Mouse (Mus musculus) kidney, adult 11 months (tissue): ENCODE results near the gene Dcaf5.
"Not testable (repeated sequence)": the region's sequence is repeated elsewhere in the genome, so short reads cannot be mapped to it uniquely, and the experiment has no call there.

Source experiments
- DNase-seq: peaks from one replicate; pipeline ENCODE4 v3.0.0; 2022

Gene Dcaf5

DNA sequence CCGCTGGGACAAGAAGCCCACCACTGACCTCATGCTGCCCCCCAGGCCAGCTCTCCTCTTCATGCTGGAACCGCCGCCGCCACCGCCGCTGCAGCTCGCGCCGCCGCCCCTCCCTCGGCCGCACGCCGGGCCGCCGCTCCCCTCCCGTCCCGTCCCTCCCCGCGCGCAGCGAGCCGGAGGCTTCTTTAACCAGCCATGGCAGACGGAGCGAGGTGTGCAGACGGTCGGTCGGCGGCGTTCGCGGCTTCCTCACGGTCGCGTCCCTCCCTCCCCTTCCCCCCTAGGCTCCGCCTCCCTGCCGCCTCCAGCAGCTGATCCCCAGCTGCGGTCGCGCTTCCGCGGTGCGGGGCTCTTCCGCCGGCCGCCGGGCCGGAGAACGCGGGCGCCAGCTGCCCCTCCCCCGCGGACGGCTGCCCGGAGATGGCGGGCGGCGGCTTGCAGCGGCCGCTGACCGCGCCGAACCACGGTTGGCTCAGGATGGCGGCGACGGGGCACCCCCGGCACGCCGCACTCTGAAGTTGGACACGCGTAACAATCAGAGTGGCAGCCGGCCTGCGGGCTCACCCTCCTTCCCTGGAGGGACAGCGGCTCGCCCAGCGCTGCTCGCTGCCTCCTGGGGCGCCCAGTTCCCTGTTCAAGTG is at the start of gene Dcaf5:
TSS of gene Dcaf5 (minus strand) at position 266 of the 641 bp plus-strand sequence.
- peak; percentile 74 for DNase-seq

DNA sequence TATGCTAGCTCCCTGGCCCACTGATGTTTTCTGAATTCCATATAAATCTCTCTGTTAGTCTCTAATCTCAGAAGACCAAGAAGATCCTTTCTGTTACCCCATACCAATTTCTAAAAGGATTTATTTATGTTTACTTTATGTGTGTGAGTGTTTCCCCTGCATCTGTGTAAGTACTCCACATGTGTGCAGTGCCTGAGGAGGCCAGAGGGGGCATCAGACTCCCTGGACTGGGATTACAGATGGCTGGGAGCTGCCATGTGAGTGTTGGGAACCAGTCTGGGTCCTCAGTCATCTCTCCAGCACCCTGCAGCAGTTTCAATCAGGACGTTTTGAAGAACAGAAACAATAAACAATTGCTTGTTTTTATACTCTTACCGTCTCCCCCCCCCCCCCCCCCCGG is 47.0 kb upstream of the Dcaf5 start:
- DNase-seq = no peak

DNA sequence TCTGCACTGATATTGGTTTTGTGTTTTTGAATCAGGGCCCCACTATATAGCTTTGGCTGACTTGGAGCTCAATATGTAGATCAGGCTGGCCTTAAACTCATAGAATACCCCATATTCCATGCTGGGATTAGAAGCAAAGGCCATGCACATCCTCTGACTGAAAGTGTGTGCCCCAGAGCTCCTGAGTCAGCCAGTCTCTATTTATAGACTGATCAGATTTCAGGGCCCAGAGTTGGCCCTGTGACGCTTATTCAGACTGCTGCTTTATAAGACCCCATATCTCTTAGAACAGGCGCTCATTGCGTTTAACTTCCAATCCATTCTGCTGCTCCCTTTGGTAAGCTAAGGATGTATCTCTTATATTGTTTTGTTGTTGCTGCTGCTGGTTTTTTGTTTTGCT is 43.6 kb upstream of the Dcaf5 start:
- no peak for DNase-seq

DNA sequence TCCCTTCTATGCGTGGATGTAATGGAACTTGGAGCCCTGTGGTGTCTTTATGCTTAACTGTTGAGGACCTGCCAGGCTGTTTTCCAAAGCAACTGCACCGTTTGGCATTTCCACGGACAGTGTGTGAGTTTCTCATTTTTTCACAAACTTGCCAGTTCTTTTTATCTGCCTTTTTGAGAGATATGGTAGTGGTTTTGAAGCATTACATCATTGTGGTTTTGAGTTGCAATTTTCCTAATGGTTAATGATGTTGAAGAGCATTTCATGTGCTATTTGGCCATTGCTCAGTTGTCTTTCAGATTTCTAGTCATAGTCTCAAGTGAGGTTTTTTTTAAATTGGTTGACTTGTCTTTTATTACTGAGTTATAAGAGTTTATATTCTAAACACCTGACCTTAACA is 37.3 kb upstream of the Dcaf5 start:
- no peak for DNase-seq

DNA sequence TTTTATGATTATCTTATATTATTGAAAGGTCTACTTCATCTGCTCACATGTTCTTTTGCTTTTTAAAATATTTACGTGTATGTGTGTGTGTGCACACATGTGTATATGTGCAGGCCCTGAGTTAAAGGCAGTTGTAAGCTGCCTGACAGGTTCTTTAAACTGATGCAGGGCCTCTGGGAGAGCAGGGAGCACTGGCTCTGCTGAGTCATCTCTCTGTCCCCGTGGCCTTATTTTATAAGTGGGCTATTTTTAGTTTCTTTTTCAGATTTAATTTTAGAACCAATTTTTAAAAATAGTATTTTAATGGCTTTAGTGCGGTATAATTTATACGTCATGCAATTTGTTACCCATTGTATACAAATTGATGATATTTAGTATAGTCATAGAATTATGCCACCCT is 35.5 kb upstream of the Dcaf5 start:
- no peak for DNase-seq

DNA sequence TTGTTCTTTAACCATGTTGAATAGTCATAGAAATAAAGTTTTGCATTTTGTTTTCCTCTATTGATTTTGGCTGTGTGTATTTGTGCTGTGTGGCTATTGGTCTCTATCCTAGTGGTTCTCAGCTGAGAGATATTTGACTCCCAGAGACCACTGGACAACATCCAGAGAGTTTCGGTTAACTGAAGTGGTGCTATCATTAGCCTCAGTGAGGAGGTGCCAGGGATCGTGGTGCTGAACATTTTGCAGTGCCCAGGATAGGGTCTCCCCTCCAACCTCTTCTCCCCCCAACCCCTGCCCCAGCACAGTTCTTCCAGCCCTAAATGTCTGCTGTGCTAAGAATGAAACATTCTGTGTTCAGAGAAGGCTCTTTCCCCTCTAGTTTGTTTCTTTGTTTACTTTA is 33.8 kb upstream of the Dcaf5 start:
- DNase-seq = no peak

DNA sequence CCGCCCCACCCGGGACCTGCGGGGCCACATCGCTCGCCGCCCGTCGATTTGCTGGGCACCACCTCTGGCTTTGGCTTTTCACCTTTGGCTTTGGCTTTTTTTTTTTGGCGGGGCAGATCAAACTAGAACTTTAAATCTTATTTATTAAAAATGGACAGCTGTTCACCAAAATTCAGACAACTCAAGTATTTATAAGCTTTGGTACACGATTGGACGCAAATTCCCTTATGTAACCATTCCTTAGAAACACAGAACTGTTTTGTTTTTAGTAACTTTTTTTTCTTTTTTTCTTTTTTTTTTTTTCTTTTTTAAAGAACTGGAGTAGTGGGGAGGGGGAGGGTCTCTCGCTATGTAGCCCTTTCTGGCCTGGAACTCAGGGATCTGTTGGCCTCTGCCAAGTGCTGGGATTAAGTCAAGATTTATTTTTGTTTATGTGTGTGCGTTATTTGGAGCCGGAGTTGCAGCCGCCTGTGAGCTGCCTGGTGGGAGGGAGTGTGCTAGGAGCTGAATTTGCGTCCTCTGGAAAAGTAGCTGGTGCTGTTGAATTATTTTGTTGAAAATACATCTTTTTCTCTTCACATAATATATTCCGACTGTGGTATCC is 27.4 kb upstream of the Dcaf5 start:
- no peak for DNase-seq

DNA sequence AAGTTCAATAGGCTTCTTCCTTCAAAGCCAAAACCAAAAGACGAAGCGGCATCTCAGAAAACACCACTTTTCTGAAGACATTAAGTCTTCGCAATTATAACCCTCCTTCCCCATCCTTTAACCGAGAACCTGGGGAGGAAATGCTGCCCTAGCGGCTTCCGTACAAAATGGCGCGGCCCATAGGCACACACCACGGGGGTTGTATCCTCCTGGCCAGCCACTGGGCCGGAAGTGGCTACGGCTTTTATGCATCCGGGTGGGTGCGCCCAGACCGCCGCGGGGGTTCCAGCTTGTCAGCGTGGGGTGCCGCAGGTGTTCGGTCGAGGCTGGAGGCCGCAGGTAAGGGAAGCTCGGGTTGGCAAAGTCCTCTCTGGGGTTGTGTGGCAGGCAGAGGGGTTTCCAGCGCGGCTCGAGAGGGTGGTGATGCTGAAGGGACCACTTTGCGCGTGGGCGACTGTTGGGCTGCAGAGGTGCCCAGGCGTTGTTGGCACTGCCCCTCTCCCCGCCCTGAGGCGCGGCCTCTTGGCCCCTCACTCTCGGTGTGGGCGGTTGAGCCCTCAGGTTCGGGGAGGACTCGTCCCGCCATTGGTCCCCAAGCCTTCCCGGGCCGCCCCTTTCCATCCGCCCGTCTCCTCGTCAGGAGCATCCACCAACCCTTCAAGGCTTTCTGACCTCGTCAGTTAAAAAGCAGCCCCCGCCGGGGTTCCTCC is 26.7 kb upstream of the Dcaf5 start, which contains the start of gene Exd2:
TSS of gene Exd2 (plus strand) at position 154 of the 710 bp plus-strand sequence.
- DNase-seq = peak; percentile 89

DNA sequence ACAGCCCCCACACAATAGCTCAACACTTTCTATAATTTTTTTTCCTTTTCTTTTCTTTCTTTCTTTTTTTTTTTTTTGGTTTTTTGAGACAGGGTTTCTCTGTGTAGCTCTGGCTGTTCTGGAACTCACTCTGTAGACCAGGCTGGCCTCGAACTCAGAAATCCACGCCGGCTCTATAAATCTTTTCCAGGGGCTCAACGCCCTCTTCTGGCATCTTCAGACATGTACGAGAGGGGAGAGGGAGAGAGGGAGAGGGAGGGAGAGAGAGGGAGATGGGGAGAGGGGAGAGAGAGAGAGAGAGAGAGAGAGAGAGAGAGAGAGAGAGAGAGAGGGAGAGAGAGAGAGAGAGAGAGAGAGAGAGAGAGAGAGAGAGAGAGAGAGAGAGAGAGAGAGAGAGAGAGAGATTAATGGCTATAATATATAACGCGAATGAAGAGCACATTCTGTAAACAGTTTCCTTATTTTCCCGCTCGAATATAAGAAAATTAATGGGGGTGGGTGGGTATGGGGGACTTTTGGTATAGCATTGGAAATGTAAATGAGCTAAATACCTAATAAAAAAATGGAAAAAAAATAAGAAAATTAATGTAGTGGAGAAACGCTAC is 26.0 kb upstream of the Dcaf5 start:
- not testable (repeated sequence) for DNase-seq

DNA sequence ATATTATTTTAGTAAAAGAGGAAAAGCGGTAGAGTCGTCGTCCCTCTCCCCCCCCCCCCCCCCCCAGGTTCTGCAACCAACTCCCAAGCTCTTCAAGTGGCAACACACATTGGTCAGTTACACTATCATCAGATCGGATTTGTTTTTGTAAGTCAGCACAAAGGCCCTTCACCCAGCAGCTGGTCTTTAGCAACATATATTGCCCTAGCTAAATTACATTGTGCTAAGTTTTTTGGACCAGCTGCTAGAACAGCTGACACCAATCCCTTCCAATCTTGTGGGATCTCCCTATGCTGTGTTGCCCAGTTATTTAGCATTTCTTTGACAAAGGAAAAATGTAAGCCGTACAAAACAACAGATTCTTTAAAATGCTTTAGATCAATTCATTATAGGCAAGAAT is 21.6 kb upstream of the Dcaf5 start:
- DNase-seq = no peak

DNA sequence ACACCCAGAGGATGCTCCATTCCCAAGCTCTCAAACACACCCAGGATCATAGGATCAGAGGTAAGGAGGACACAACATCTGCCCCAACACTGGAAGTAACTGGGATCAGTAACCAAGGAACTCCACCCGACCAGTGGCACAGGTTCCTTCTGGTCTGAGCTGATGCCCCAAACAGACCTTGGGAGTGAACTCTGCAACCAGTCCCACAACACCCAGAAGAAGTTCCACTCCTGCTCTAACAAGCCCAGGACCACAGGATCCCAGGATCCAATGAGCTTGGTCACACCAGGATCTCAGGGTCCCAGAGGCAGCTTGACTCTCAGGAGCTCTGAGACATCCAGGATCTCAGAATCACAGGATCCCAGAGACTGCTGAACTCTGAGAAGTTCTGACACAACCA is 17.1 kb upstream of the Dcaf5 start:
- DNase-seq = no peak

DNA sequence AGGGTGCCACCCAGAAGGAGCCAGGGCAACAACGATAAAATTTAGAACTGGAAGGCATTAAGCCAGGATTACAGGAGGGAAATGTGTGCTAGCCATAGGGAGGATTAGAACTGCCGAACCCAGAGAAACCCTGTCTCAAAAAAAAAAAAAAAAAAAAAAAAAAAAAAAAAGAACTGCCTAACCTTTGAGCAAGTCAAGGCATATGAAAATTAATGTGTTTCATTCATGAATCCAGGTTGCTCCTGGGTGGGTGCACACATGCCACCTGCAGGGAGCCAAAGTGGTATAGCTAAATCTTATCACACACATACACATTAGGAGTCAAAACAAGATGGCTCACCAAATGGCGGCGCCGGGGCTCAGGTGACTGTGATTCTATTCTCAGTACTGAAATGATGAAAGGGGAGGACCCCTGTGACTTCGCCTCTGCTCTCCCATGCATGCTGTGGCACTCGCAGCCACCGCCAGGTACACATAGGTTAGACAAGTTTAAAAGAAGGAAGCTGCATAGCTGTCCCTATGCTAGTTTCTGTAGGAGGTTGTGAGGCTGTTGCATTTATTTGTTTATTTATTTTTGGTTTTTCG is 8.2 kb upstream of the Dcaf5 start:
- DNase-seq = no peak

DNA sequence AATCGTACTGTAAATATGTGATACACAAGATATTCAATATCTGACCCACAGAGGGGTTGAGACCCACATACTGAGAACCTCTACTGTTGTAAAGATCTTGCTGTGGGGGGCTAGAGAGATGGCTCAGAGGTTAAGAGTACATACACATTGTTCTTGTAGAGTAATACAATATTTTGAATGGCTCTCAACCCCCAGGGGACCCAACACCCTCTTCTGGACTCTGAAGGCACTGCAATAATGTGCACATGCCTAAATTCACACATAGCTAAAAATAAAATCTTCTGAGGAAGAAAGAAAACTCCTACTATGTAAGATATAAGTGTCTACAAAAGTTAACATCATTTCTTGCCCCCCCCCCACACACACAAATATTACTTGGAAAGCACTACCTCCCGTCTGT is 4.6 kb upstream of the Dcaf5 start:
- DNase-seq = no peak

DNA sequence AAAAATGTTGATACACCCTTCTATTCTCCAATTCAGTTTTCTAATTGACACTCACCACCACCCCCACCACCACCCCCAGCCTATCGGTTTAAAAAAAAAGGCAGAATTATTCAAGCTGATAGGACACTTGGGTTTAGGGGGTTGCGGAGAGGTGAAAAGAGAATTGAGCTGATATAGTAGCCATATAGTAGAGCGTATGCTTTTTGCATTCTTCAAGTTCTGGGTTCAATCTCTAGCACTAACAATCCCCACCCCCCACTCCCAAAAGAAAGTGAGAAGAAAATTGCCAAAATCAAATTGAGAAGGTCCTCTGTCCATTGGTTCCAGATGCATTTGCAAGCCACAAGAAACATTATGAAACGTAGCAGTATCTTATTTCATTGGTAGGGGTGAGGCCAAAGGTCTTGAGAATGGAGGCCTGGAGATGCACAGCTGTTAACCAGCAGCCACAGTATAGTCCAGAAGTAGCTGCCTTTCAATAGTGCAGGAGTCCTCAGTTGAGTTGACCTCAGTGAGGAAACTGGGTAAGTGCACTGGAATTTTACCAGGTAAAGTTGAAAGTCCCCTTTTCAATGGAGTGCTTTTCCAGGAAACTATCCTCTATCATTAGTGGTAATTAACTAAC is 762 bp upstream of the Dcaf5 start:
- DNase-seq = no peak

DNA sequence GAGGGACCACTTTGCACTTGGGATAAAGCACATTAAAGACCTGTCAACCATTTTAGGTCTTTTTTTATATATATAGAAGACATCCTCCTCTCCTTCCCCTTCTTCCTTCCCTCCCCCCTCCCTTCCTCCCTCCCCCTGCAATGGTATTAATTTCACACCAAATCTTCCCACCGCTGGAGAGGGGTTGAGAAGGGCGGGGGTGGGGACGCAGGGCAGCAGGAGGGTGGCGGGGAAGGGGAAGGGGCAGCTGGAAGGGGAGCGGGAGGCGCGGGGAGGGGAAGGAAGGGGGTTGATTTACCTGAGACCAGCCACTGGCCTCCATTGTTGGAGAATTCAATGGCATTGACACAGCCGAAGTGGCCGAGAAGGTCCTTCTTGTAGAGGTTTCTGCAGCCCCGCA is 514 bp downstream of the Dcaf5 start:
- DNase-seq = peak; percentile 14

DNA sequence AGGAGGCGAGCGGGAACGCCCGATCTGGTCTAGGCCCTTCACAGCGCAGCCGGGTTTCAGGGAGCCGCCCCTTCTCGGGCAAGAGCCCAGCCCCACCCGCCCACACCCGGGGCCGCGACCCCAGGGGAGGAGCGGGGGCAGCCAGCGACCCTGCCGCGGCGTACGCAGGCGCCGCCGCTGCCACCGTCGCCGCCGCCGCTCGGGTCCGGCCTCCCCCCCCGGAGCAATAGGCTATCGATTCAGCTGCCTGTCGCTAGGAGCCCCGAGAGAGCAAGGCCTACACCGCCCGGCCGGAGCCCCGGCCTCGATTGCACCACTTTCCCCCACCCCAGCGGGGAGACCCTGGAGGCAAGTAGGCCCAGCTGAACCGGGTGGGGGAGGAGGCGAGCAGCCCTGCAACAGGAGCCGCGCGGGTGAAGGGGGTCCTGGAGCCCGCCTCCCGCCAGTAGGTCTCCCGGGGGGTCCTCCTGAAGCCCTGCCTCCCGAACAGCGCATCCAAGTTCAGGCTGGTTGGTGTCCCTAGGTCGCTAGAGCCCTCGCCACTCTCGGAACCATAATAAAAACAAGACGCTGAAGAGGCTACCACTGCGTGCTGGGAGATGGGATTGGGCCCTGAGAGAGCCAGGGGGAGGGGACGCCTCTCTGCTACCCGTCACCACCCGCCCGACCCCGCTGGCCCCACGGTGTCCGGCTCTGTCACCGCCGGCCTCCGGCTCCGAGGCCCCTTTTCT is 1.3 kb downstream of the Dcaf5 start:
- peak; percentile 59 for DNase-seq

DNA sequence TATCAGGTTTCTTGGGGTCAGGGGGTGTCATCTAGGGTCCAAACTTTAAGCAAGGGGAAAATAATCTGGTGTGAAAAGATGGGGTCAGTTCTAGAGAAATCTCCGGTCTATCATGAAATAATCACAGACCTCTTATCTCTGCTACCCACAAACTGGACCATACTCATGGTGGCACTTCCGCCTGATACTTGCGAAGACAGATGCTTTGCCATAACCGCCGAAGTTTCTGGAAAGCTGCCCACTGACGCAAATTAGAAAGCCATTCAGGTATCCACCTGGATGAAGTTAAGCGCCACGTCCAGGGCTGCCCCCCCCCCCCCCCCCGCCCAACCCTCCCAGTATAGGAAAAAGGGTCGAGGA is 1.8 kb downstream of the Dcaf5 start:
- DNase-seq = no peak

DNA sequence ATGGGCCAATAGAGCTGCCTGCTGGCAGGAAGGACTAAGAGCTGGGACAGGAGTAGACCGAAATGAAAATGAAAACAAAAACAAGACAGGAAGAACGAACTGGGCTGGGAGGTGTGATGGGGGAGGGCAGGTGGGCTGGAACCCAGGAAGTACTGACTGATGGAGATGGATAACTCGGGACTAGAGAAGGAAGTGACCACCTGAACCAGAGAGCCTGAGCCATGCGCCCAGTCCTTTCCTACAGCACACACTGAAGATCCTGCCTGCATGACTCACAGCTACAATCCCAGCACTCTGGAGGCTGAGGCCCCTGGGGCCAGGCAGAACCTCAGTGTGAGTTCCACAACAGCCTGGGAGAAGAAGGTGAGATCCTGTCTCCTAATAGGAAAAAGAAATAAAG is 3.1 kb downstream of the Dcaf5 start:
- no peak for DNase-seq

DNA sequence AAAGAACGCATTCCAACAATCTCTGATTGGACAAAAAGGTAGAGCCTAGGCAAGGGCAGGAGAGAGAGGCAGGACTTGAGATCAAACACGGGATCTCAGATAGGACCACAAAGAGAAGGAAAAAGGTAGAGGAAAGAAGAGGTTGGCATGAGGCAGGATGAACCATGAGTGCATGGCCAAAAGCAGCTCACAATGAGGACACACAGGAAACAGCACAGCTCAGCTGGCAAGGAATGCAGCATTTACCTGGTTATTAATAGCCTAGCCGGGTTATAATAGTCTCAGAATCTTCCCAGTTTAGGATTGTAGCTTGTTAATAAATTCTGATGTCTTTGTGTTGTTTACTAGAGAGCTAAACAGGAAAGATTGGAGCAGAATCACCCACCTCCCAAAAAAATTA is 8.7 kb downstream of the Dcaf5 start:
- DNase-seq = no peak

DNA sequence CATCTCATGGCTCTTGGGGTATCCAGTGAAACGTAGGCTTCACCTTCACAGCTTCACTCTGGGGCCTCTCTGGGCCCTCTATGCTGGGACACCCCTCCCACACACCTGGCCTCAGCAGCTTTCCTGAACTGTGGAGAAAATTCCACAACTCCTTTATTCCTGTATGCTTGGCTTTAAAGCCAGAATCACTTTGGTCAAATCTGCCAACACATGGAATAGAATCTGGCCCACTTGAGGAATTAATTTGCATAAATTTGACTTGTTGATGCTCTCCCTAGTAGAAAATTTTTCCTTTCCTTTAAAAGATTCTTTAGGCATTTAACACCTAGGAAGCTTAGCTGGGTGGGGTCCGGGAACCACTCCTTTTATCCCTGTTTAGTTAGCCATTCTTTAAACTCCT is 21.3 kb downstream of the Dcaf5 start:
- DNase-seq = no peak

DNA sequence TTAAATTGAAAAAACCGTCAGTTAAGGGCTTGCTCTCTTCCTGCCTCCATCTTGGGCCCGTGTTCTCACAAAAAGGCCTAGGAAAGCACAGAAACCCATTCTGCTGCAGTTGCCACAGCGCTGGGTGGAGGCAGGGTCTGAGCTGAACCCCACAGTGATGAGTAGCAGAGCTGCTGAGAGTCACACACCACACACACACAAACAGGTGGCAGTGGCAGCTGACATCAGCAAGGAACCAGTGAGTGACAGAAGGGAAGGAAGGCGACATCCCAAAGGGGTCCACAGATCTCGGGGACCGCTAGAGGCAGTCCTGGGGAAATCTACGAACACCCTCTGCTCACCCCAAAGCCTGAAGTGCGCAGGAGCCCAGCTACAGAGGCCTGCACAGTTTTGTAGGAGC is 25.5 kb downstream of the Dcaf5 start:
- no peak for DNase-seq

DNA sequence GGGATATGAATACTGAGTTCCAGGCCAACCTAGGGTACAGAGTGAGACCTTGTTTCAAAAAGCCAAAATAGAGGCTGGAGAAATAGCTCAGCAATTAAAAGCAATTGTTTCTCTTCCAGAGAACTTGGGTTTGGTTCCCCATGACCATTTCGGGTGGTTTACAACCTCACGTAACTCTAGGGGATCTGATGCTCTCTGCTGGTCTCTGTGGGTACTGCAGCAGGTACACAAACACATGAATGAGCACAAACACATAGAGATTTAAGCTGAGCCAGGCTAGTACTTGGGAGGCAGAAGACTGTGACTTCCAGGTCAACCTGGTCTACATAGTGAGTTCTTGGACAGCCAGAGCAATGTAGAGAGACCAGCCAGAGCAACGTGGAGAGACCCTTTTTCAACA is 28.6 kb downstream of the Dcaf5 start:
- no peak for DNase-seq

DNA sequence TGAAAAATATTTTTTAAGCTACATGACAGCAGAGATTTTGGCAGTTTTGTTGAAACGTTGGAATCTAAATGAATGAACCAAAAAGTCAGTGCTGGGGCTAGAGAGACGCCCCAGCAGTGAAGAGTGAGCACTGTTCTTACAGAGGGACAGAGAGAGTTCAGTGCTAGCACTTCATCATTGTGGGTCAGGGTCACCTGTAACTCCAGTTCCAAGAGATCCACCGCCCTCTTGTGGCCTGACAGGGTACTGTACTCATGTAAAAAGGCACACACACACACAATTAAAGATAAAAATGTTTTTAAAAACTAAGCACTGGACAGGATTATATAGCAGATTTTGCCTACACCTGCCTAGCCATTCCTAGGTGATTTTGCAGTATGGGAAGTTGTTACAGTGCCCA is 29.8 kb downstream of the Dcaf5 start:
- DNase-seq = no peak
